In genomic region chr3:68239887-68240286, GRCm38 (mm10) we compare ENCODE assay signal across 31 mouse cellular contexts.
"Had no signal": no experiment of that assay in that cellular context is flagged by ENCODE, and none has a peak within 500 bp of the region (broad histone marks: within the 10 kb centered on the region; RNA-seq: fewer than 3 reads in every experiment).

No protein-coding gene starts in this region.

- H3K4me1 ChIP-seq: liver, embryonic 12.5 days; liver, embryonic 13.5 days; liver, embryonic 15.5 days; lung, embryonic 15.5 days; megakaryocyte, embryonic 14.5 days; midbrain, embryonic 10.5 days; midbrain, embryonic 12.5 days; midbrain, embryonic 13.5 days; midbrain, embryonic 15.5 days; neural tube, embryonic 12.5 days had no signal

- H3K36me3 ChIP-seq: limb, embryonic 10.5 days; limb, embryonic 12.5 days; limb, embryonic 13.5 days; limb, embryonic 15.5 days; liver, embryonic 12.5 days; liver, embryonic 13.5 days; liver, embryonic 15.5 days; lung, embryonic 15.5 days; midbrain, embryonic 10.5 days; midbrain, embryonic 12.5 days; midbrain, embryonic 13.5 days; midbrain, embryonic 15.5 days; neural tube, embryonic 12.5 days had no signal

- DNase-seq: left cerebral cortex, postnatal 4 days; liver; liver, embryonic 13.5 days; liver, postnatal 0 days; lung, adult 18-20 months; lung, adult 2 months; lung, embryonic 14.5 days; lung, postnatal 10 days; lung, postnatal 14 days; lung, postnatal 36 days; lung, postnatal 4 days; midbrain, embryonic 14.5 days had no signal

- H3K9me3 ChIP-seq: limb, embryonic 10.5 days; limb, embryonic 12.5 days; limb, embryonic 13.5 days; limb, embryonic 15.5 days; liver, embryonic 12.5 days; liver, embryonic 13.5 days; liver, embryonic 15.5 days; lung, embryonic 15.5 days; megakaryocyte, embryonic 14.5 days; midbrain, embryonic 10.5 days; midbrain, embryonic 12.5 days; midbrain, embryonic 13.5 days; midbrain, embryonic 15.5 days; neural tube, embryonic 12.5 days had no signal

- H3K27me3 ChIP-seq: limb, embryonic 12.5 days; limb, embryonic 13.5 days; limb, embryonic 15.5 days; liver, embryonic 12.5 days; liver, embryonic 13.5 days; liver, embryonic 15.5 days; lung, embryonic 15.5 days; midbrain, embryonic 12.5 days; midbrain, embryonic 13.5 days; midbrain, embryonic 15.5 days; neural tube, embryonic 12.5 days had no signal

- H3K4me2 ChIP-seq: limb, embryonic 12.5 days; limb, embryonic 13.5 days; limb, embryonic 15.5 days; liver, embryonic 11.5 days; liver, embryonic 12.5 days; liver, embryonic 13.5 days; liver, embryonic 15.5 days; lung, embryonic 14.5 days; lung, embryonic 15.5 days; midbrain, embryonic 11.5 days; midbrain, embryonic 12.5 days; midbrain, embryonic 13.5 days; midbrain, embryonic 15.5 days; neural tube, embryonic 12.5 days had no signal

- H3K9ac ChIP-seq: limb, embryonic 12.5 days; limb, embryonic 13.5 days; limb, embryonic 15.5 days; liver, embryonic 12.5 days; liver, embryonic 13.5 days; liver, embryonic 14.5 days; liver, embryonic 15.5 days; liver, postnatal 0 days; lung, embryonic 14.5 days; lung, embryonic 15.5 days; midbrain, embryonic 12.5 days; midbrain, embryonic 13.5 days; midbrain, embryonic 15.5 days; neural tube, embryonic 12.5 days had no signal

- H3K4me3 ChIP-seq: limb, embryonic 10.5 days; limb, embryonic 12.5 days; limb, embryonic 13.5 days; limb, embryonic 15.5 days; liver, embryonic 12.5 days; liver, embryonic 13.5 days; liver, embryonic 15.5 days; lung, embryonic 15.5 days; megakaryocyte, embryonic 14.5 days; midbrain, embryonic 10.5 days; midbrain, embryonic 12.5 days; midbrain, embryonic 13.5 days; midbrain, embryonic 15.5 days; myocyte; neural tube, embryonic 12.5 days had no signal

- ATAC-seq: liver, embryonic 12.5 days; liver, postnatal 0 days; midbrain, embryonic 13.5 days; midbrain, embryonic 15.5 days; midbrain, embryonic 16.5 days had no signal

- H3K27ac ChIP-seq: limb, embryonic 10.5 days; limb, embryonic 12.5 days; limb, embryonic 13.5 days; limb, embryonic 15.5 days; liver, embryonic 12.5 days; liver, embryonic 13.5 days; liver, embryonic 14.5 days; liver, embryonic 15.5 days; lung, embryonic 15.5 days; macrophage; midbrain, embryonic 10.5 days; midbrain, embryonic 12.5 days; midbrain, embryonic 13.5 days; midbrain, embryonic 15.5 days; neural tube, embryonic 12.5 days had no signal
